Comparison of ENCODE assay signal across 17 mouse cellular contexts in the genomic region with DNA sequence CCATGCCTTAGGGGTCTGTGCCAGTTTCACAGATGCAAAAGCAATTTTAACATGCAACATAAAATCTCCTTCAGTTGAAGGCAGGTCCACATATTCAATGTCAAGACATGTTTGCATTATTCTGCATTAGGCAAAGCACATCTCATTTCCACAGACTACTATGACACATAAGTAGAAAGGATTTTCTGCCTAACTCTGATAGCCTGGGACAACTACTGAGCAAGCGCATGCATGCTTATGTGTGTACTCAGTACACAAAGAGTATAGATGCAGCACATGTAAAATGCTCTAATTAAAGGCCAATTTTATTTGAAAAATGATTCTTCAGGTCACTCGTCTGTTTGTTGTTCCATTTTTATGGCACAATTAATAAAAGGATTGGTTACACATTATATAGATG.
DNase-seq lines count a peak whose midpoint lies in the region; ATAC-seq lines count a peak whose summit lies in the region.
"Had no signal": no experiment of that assay in that cellular context is flagged by ENCODE, and none has a peak within 500 bp of the region (broad histone marks: within the 10 kb centered on the region; RNA-seq: fewer than 3 reads in every experiment).

No protein-coding gene starts in this region.

- H3K4me1 ChIP-seq in forebrain, embryonic 14.5 days (ENCODE audit: control insufficient read depth, insufficient read depth, low read length): no peaks in the 10 kb centered on the region
- H3K4me1 ChIP-seq in forebrain, embryonic 11.5 days (replicated peaks; ENCODE audit: control insufficient read depth, insufficient read depth, low read length): no peaks in the 10 kb centered on the region
- peaks cover 5% of the 10 kb centered on the region; the same call in 1 of the 2 replicates for H3K4me1 ChIP-seq in forebrain, embryonic 16.5 days (replicated peaks; ENCODE audit: control insufficient read depth, insufficient read depth, low read length)
- H3K4me1 ChIP-seq: embryonic facial prominence, embryonic 10.5 days; embryonic facial prominence, embryonic 12.5 days had no signal

- H3K36me3 ChIP-seq in forebrain, embryonic 14.5 days (ENCODE audit: control insufficient read depth, insufficient read depth, low read length): no peaks in the 10 kb centered on the region
- no peaks in the 10 kb centered on the region for H3K36me3 ChIP-seq in forebrain, embryonic 11.5 days (ENCODE audit: control insufficient read depth, insufficient read depth, low read length)
- no peaks in the 10 kb centered on the region for H3K36me3 ChIP-seq in forebrain, embryonic 16.5 days (ENCODE audit: control insufficient read depth, insufficient read depth)
- H3K36me3 ChIP-seq: embryonic facial prominence, embryonic 10.5 days; embryonic facial prominence, embryonic 12.5 days had no signal

- H3K27ac ChIP-seq in forebrain, embryonic 14.5 days (ENCODE audit: low read depth, low read length): peak overlapping the region; percentile 35; the same call in 1 of the 2 replicates
- no peak overlapping the region for H3K27ac ChIP-seq in forebrain, embryonic 11.5 days (ENCODE audit: low read depth, low read length)
- H3K27ac ChIP-seq in forebrain, embryonic 16.5 days (ENCODE audit: low read length): peak overlapping the region; percentile 66
- H3K27ac ChIP-seq: embryonic facial prominence, embryonic 10.5 days; embryonic facial prominence, embryonic 12.5 days had no signal

- WGBS in forebrain, embryonic 14.5 days: 85% methylated on average over 2 of the region's 2 CpGs
- WGBS in forebrain, embryonic 11.5 days: 87% methylated on average over 2 of the region's 2 CpGs
- WGBS in forebrain, embryonic 16.5 days: 85% methylated on average over 2 of the region's 2 CpGs

- H3K4me3 ChIP-seq in forebrain, embryonic 14.5 days (ENCODE audit: low read depth, low read length): no peak overlapping the region
- no peak overlapping the region for H3K4me3 ChIP-seq in forebrain, embryonic 11.5 days (ENCODE audit: low read depth, low read length)
- no peak overlapping the region for H3K4me3 ChIP-seq in forebrain, embryonic 16.5 days (replicated peaks; ENCODE audit: low read length)
- H3K4me3 ChIP-seq: embryonic facial prominence, embryonic 10.5 days; embryonic facial prominence, embryonic 12.5 days had no signal

- no peak for DNase-seq in forebrain, embryonic 14.5 days (ENCODE audit: low spot score)
- DNase-seq in forebrain, embryonic 11.5 days (ENCODE audit: low spot score): no peak
- DNase-seq in retina, embryonic 14.5 days (ENCODE audit: low spot score): peak; percentile 15
- no peak for DNase-seq in retina, postnatal 1 day
- DNase-seq in embryo, embryonic 11 days: no peak
- no peak for DNase-seq in cerebellum, postnatal 36 days
- DNase-seq: adrenal gland, adult 2 months; adrenal gland, postnatal 10 days; adrenal gland, postnatal 25 days; cerebellum, adult 11-12 months; cerebellum, adult 2 months; cerebellum, adult 9-10 months; cerebellum, postnatal 10 days; cerebellum, postnatal 25 days had no signal

- H3K27me3 ChIP-seq in forebrain, embryonic 14.5 days (replicated peaks; ENCODE audit: control insufficient read depth, insufficient read depth, low read length): no peaks in the 10 kb centered on the region
- no peaks in the 10 kb centered on the region for H3K27me3 ChIP-seq in forebrain, embryonic 11.5 days (ENCODE audit: control insufficient read depth, insufficient read depth, low read length)
- H3K27me3 ChIP-seq in forebrain, embryonic 16.5 days (replicated peaks; ENCODE audit: control insufficient read depth, insufficient read depth, low read length): no peaks in the 10 kb centered on the region
- H3K27me3 ChIP-seq: embryonic facial prominence, embryonic 12.5 days had no signal

- no peak overlapping the region for H3K9ac ChIP-seq in forebrain, embryonic 14.5 days (ENCODE audit: low read length)
- no peak overlapping the region for H3K9ac ChIP-seq in forebrain, embryonic 11.5 days (ENCODE audit: low read length)
- H3K9ac ChIP-seq in forebrain, embryonic 16.5 days (replicated peaks; ENCODE audit: low read depth, low read length): no peak overlapping the region
- H3K9ac ChIP-seq: embryonic facial prominence, embryonic 12.5 days had no signal

- H3K9me3 ChIP-seq in forebrain, embryonic 14.5 days (replicated peaks; ENCODE audit: control insufficient read depth, low read length): no peaks in the 10 kb centered on the region
- no peaks in the 10 kb centered on the region for H3K9me3 ChIP-seq in forebrain, embryonic 11.5 days (ENCODE audit: control insufficient read depth, low read length)
- no peaks in the 10 kb centered on the region for H3K9me3 ChIP-seq in forebrain, embryonic 16.5 days (ENCODE audit: control insufficient read depth, low read length)
- H3K9me3 ChIP-seq: embryonic facial prominence, embryonic 10.5 days; embryonic facial prominence, embryonic 12.5 days had no signal

- peak; percentile 25; the same call in 1 of the 2 replicates for ATAC-seq in forebrain, embryonic 14.5 days
- no peak for ATAC-seq in forebrain, embryonic 11.5 days (replicated peaks; ENCODE audit: low FRiP score)
- peak; percentile 41 for ATAC-seq in forebrain, embryonic 16.5 days

- H3K4me2 ChIP-seq in forebrain, embryonic 14.5 days (ENCODE audit: low read length): no peak overlapping the region
- H3K4me2 ChIP-seq in forebrain, embryonic 11.5 days (ENCODE audit: low read depth, low read length, severe bottlenecking): no peak overlapping the region
- H3K4me2 ChIP-seq in forebrain, embryonic 16.5 days (ENCODE audit: low read length): no peak overlapping the region
- H3K4me2 ChIP-seq: embryonic facial prominence, embryonic 12.5 days had no signal
